Mouse (Mus musculus) olfactory bulb, adult 2 months (tissue): ENCODE measurements around the gene Chka.

Experiments
- CTCF ChIP-seq: fragments of 200-500 bp; IDR thresholded peaks from 2 replicates; pipeline ENCODE4 v1.5.1; 2012; ENCODE audit warnings: low read depth, mild to moderate bottlenecking, low read length, moderate library complexity; ENCODE audit not compliant: insufficient read depth
- POLR2A ChIP-seq: fragments of 200-500 bp; IDR thresholded peaks from 2 replicates; pipeline ENCODE4 v1.6.1; 2012; ENCODE audit warnings: mild to moderate bottlenecking, low read depth, low read length, moderate library complexity; ENCODE audit not compliant: insufficient read depth

DNA sequence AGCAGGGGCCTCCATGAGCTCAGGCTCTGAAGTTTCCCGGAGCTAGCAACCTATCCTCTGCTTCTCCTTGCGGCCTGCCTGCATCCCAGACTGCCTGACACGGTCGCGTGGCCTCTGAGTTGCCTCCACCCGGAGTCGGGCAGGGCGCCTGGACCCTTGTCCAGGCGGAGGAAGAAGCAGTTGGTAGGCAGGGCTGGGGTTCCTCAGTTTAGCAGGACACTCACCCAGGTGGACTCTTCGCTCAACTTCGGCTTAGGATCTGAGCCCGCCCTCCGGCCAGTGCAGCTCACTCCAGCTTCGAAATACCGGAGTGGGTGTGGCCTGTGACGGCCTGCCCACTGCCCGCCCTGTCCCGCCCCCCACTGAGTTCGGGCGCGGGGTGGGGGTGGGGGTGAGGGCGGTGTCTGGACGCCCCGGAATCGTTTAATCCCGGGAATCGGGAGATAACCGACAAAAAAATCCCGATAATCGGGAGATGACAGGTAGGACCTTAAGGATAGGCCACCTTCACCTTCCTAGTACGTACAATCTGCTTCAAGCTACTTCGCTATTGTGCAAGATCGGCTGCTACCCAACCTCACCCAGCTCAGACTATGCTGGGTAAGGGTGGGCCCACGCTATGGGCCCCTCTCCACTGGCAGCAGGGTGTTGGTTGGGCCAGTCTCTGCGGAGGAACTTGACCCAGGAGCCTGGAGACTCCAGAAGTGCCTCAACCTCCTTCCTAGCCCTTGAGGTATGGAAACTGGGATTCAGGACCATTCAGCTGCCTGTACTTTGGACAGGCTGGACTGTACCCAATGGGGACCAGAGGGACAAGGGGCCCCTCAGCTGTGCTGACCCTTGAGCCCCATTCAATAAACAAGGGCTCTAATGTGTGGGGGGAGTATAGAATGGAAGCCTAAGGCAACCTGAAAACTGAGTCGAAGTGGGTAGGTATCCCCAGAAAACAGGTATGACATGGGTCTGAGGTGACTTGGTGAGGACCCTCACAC is 55.5 kb downstream of the Chka start, which contains the start of gene Tcirg1:
- no peak for TF ChIP-seq POLR2A
- no peak for TF ChIP-seq CTCF
